Mouse (Mus musculus) liver, embryonic 14.5 days (tissue): ENCODE measurements around the gene Srgap2. TPM values are rescaled to one million over a fixed set of nuclear protein-coding genes. Genes with fewer than 3 reads are reported as not detected.

ENCODE experiments used
- ATAC-seq: fragments of 200-750 bp; cut with Nextera tagmentation; 2 replicates; pipeline ENCODE4 v1.8.0; 2017; ENCODE audit warnings: moderate number of reproducible peaks, mild to moderate bottlenecking, moderate library complexity; ENCODE audit not compliant: insufficient read depth
- DNase-seq, 3 experiments: peaks; one replicate each; pipeline ENCODE4 v3.0.0-alpha.2; 2012 to 2013; ENCODE audit warnings: low read depth in 3 of 3, low spot score in 3 of 3
- H3K27ac ChIP-seq: fragments of 300-500 bp; sonication (generic); 2 replicates; pipeline ENCODE4 v1.5.1; 2014; ENCODE audit warnings: moderate library complexity, mild to moderate bottlenecking, control low read depth, inconsistent platforms
- H3K27me3 ChIP-seq: fragments of 300-500 bp; sonication (generic); 2 replicates; pipeline ENCODE4 v1.6.1; 2014; ENCODE audit warnings: mild to moderate bottlenecking, low read length, moderate library complexity; ENCODE audit not compliant: control insufficient read depth, insufficient read depth
- H3K36me3 ChIP-seq: fragments of 300-500 bp; sonication (generic); replicated peaks from 2 replicates; pipeline ENCODE4 v1.6.1; 2014; ENCODE audit warnings: low read depth; ENCODE audit not compliant: control insufficient read depth, insufficient read depth
- H3K4me1 ChIP-seq, 2 experiments: fragments of 200-500 bp in 1 of 2; fragments of 300-500 bp in 1 of 2; sonication (generic) in 1 of 2; replicated peaks; 2 replicates each; pipeline ENCODE4 v1.6.1; 2012 to 2014; ENCODE audit warnings: antibody characterized with exemption in 1 of 2, inconsistent platforms in 1 of 2, low read length in 1 of 2; ENCODE audit not compliant: control insufficient read depth in 2 of 2, insufficient read depth in 2 of 2
- H3K4me2 ChIP-seq: fragments of 300-500 bp; sonication (generic); 2 replicates; pipeline ENCODE4 v1.6.1; 2014; ENCODE audit warnings: low read depth, mild to moderate bottlenecking, control low read depth, moderate library complexity
- H3K4me3 ChIP-seq, 2 experiments: fragments of 200-500 bp in 1 of 2; fragments of 300-500 bp in 1 of 2; sonication (generic) in 1 of 2; 2 replicates each; pipeline ENCODE4 v1.5.1; 2012 to 2014; ENCODE audit warnings: low read depth in 2 of 2, low read length in 2 of 2, mild to moderate bottlenecking in 2 of 2, control low read depth in 1 of 2, inconsistent platforms in 1 of 2, moderate library complexity in 1 of 2; ENCODE audit not compliant: insufficient read depth in 1 of 2
- H3K9ac ChIP-seq: fragments of 300-500 bp; sonication (generic); replicated peaks from 2 replicates; pipeline ENCODE4 v1.6.1; 2014; ENCODE audit warnings: mild to moderate bottlenecking, control low read depth, moderate library complexity
- H3K9me3 ChIP-seq: fragments of 300-500 bp; sonication (generic); 2 replicates; pipeline ENCODE4 v1.6.1; 2016; ENCODE audit warnings: low read length, mixed read lengths; ENCODE audit not compliant: control insufficient read depth
- CTCF ChIP-seq: IDR thresholded peaks from 2 replicates; pipeline ENCODE4 v1.5.1; 2016; ENCODE audit warnings: antibody characterized with exemption, low read depth, control low read depth
- EP300 ChIP-seq: IDR thresholded peaks from 2 replicates; pipeline ENCODE4 v1.6.1; 2016; ENCODE audit warnings: antibody characterized with exemption, low read depth
- WGBS: fragments of 180-500 bp; shearing (Covaris S2); extraction: QIAGEN DNeasy Blood & Tissue Kit; methylation state at CpG from one replicate; pipeline ENCODE4 v1.1.7; 2014; ENCODE audit not compliant: insufficient replicate concordance; 5-methylcytosine and 5-hydroxymethylcytosine counted together
- polyA plus RNA-seq, 2 experiments: library from polyadenylated mRNA; depleted of rRNA in 1 of 2; stranded (reverse) in 1 of 2; unstranded in 1 of 2; fragments of >200 nt; fragmentation: Nextera tagmentation in 1 of 2; extraction: Ambion mirVana in 1 of 2; gene quantifications; 2 replicates each; pipeline versions ENCODE4 v1.2.1 to v1.2.3; 2012 to 2014

Gene Srgap2
- polyA plus RNA-seq, 2 experiments, result 3.9 to 4.9 TPM

- H3K4me3 ChIP-seq, result peak overlapping the region; percentile 48 to 54; a peak in 2 of 4 replicates
- H3K9me3 ChIP-seq, result no peaks in the 10 kb centered on the region
- TF ChIP-seq EP300, result no peak
- peak; percentile 60 for TF ChIP-seq CTCF
- no peak for DNase-seq
- no peaks in the 10 kb centered on the region for H3K36me3 ChIP-seq
- no peak overlapping the region for H3K27ac ChIP-seq
- 7% methylated on average over 9 of the region's 9 CpGs for WGBS
- peaks cover 31% of the 10 kb centered on the region for H3K27me3 ChIP-seq
- peak overlapping the region; percentile 63 for H3K4me2 ChIP-seq
- ATAC-seq, result no peak
- H3K9ac ChIP-seq, result no peak overlapping the region
- peaks cover 0 to 3% of the 10 kb centered on the region in 2 experiments; a peak in 1 of 4 replicates for H3K4me1 ChIP-seq
These were observed 281.2 kb downstream of the Srgap2 start for GRCm38 (mm10) chr1:131245926-131246325.

- DNase-seq (peak in 1 of 3 experiments; percentile 1), ATAC-seq (peak; percentile 65)
- peak within 1 kb of the TSS; percentile 63 for H3K4me2 ChIP-seq
- peaks cover 31% of the 10 kb centered on the region for H3K27me3 ChIP-seq
- peak within 1 kb of the TSS; percentile 48 to 54 for H3K4me3 ChIP-seq
- H3K4me1 ChIP-seq, result peaks cover 0 to 3% of the 10 kb centered on the region in 2 experiments; a peak in 1 of 4 replicates
- H3K9ac ChIP-seq, result no peak within 1 kb of the TSS
- WGBS, result under 1% methylated on average over 60 of the region's 60 CpGs
- no peaks in the 10 kb centered on the region for H3K36me3 ChIP-seq
- H3K27ac ChIP-seq, result no peak within 1 kb of the TSS
- TF ChIP-seq CTCF, result no peak
- no peak for TF ChIP-seq EP300
- no peaks in the 10 kb centered on the region for H3K9me3 ChIP-seq
These were observed 281.9 kb downstream of the Srgap2 start, which contains the start of gene Rassf5 for GRCm38 (mm10) chr1:131245089-131245856. Rassf5 (minus strand) TSS chr1:131245258.

GRCm38 (mm10) chr1:131244536-131245088 lies 282.5 kb downstream of the Srgap2 start:
- no peak overlapping the region for H3K27ac ChIP-seq
- DNase-seq, result no peak
- 3% methylated on average over 51 of the region's 57 CpGs for WGBS
- peak overlapping the region; percentile 48 to 54 for H3K4me3 ChIP-seq
- H3K36me3 ChIP-seq, result no peaks in the 10 kb centered on the region
- H3K4me1 ChIP-seq, result peaks cover 0 to 3% of the 10 kb centered on the region in 2 experiments; a peak in 1 of 4 replicates
- H3K27me3 ChIP-seq, result peaks cover 31% of the 10 kb centered on the region
- peak; percentile 14; the same call in 1 of the 2 replicates for ATAC-seq
- H3K9ac ChIP-seq, result no peak overlapping the region
- H3K9me3 ChIP-seq, result no peaks in the 10 kb centered on the region
- H3K4me2 ChIP-seq, result peak overlapping the region; percentile 63
- TF ChIP-seq CTCF (no peak), EP300 (no peak)

- H3K4me2 ChIP-seq, result 0 out of 2 replicates have a peak overlapping the region, but pooled peaks have one; percentile 8
- H3K4me1 ChIP-seq, result peaks cover 0 to 8% of the 10 kb centered on the region in 2 experiments; a peak in 1 of 4 replicates
- no peak overlapping the region for H3K9ac ChIP-seq
- no peak overlapping the region for H3K27ac ChIP-seq
- WGBS, result 23% methylated on average over 6 of the region's 6 CpGs
- H3K36me3 ChIP-seq, result no peaks in the 10 kb centered on the region
- no peak for ATAC-seq
- H3K4me3 ChIP-seq, result no peak overlapping the region
- peaks cover 31% of the 10 kb centered on the region for H3K27me3 ChIP-seq
- DNase-seq, result no peak
- H3K9me3 ChIP-seq, result no peaks in the 10 kb centered on the region
- no peak for TF ChIP-seq EP300
- no peak for TF ChIP-seq CTCF
These were observed 284.2 kb downstream of the Srgap2 start for GRCm38 (mm10) chr1:131242956-131243355.
